Mouse (Mus musculus): Measurements from ENCODE around the gene Prkrip1. TPM values are rescaled to one million over a fixed set of nuclear protein-coding genes. Genes with fewer than 3 reads are reported as not detected.
"Not testable (repeated sequence)": the region's sequence is repeated elsewhere in the genome, so short reads cannot be mapped to it uniquely, and the experiment has no call there.

The Prkrip1 gene
- polyA plus RNA-seq, 1 experiment from 2014 or later: 77.6 TPM

DNA sequence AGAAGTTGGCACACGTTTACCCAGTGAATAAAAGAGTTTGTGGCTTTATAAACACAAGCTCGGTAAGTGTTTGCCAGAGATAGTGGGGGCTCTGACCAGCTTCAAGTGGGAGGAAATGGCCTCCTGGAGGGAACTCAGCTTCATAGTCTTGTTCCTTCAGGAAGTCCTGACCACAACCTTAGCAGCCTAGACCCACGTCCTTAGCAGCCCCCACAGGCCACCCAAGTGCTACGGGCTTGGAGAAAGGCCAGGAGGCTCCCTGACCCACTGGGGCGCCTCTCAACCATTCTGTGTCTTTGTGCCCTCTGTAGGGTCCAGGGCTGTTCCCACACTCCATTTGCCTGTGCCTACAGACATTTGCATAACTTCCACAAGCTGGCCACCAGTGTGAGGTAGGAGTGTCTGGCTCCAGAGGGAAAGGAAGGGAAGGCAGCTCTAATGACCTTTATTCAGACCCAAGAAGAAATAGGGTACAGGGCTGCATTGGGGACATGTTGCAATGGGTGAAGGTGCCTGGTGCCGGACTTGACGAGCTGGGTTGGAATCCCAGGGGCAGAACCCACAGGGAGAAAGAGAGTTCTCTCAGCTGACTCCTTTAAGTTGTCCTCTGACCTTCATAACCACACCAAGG lies 27.6 kb upstream of the Prkrip1 start:
- Histone ChIP-seq H3K4me1 (replicated peaks) (peaks cover 21% of the 10 kb centered on the region), H3K27me3 (ENCODE audit: insufficient read depth, poor library complexity, severe bottlenecking) (peaks cover 6% of the 10 kb centered on the region), H3K9me3 (0 out of 2 replicates have a peak, but pooled peaks cover 2% of the 10 kb centered on the region), H3K4me3 (no peak overlapping the region), H3K36me3 (peaks cover 95% of the 10 kb centered on the region), H3K27ac (no peak overlapping the region)
- WGBS: 83% methylated on average over 7 of the region's 7 CpGs
- DNase-seq (ENCODE audit: low spot score): no peak

DNA sequence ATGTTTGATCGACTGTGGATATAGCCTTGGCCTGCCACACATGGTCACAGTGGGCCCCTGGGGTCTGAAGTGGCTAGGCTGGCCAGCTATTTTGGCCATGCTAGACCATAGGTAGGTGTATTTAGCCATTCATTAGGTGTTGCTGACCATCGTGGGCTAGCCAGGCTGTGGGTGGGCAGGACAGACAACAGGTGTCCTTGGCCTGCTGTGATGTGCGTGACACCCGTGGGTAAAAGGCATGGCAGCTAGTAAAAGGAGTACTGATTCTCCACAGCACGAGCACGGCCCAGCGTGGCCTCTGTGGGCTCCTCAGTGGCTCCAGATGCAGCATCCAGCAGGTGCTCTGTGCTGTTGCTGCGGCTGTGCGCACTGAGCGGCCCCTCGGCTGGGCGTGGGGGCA lies 19.8 kb upstream of the Prkrip1 start:
- no peaks in the 10 kb centered on the region for H3K27me3 ChIP-seq (ENCODE audit: insufficient read depth, poor library complexity, severe bottlenecking)
- H3K27ac ChIP-seq: no peak overlapping the region
- H3K4me1 ChIP-seq (replicated peaks): no peaks in the 10 kb centered on the region
- H3K4me3 ChIP-seq: no peak overlapping the region
- 80% methylated on average over 12 of the region's 12 CpGs for WGBS
- peaks cover 56% of the 10 kb centered on the region for H3K36me3 ChIP-seq
- H3K9me3 ChIP-seq: peaks cover 11% of the 10 kb centered on the region
- DNase-seq (ENCODE audit: low spot score): no peak

DNA sequence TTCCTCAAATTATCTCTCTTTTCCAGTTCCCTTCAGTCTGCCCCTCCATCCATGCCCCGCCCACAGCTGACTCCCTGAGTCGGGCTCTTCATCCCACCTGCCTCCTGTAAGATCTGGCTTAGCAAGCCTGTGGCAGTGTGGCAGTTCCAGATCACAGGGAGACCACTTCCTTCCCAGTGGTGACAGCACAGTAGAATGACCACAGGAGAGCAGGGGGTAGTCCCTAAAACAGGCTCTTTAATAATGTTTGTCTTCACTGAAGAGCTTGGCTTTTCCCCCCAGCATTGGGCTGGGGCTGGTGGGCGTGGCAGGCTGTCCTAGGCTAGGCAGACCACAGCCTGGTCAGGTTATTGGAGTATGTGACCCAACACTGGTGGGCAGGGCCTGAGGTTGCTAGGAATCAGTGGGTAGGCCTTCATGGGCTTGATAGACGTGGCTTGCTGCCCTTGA lies 19.2 kb upstream of the Prkrip1 start:
- WGBS: 73% methylated on average over 4 of the region's 4 CpGs
- Histone ChIP-seq H3K36me3 (peaks cover 50% of the 10 kb centered on the region), H3K9me3 (peaks cover 9% of the 10 kb centered on the region), H3K27me3 (ENCODE audit: insufficient read depth, poor library complexity, severe bottlenecking) (no peaks in the 10 kb centered on the region), H3K4me3 (no peak overlapping the region), H3K4me1 (replicated peaks) (no peaks in the 10 kb centered on the region), H3K27ac (no peak overlapping the region)
- no peak for DNase-seq (ENCODE audit: low spot score)

DNA sequence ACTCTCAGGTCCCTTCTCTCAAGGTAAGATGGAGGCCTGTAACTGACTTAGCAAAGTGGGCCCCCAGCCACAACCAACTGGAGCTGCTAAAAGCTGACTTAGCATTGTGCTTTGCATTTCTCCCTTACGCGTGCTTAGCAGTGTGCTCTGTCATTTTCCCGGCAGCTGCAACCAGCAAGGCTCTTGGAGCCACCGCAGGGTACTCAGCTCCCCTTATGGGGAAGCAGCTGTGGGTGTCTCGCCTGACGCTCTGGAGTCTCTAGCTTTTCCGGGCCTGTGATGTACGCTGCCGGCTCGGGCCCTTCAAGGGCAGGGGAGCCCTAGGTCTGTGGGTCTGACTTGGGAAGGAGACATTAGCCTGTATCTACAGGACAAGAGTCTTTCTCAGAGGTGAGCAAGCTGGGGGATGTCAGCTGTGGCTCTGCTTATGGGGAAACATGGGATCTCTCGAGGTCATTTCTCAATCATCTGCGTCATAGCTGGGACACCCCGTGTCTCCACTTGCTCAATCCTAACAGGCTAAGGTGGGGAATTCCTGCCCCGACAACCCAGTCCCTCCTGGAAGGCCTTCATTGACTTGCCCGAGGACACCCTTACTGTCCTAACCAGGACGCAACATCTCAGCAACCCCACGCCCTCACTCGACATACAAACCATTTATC lies 18.4 kb upstream of the Prkrip1 start:
- Histone ChIP-seq H3K27me3 (ENCODE audit: insufficient read depth, poor library complexity, severe bottlenecking) (no peaks in the 10 kb centered on the region), H3K9me3 (peaks cover 9% of the 10 kb centered on the region), H3K27ac (no peak overlapping the region), H3K4me1 (replicated peaks) (no peaks in the 10 kb centered on the region), H3K36me3 (peaks cover 41% of the 10 kb centered on the region), H3K4me3 (no peak overlapping the region)
- 89% methylated on average over 18 of the region's 18 CpGs for WGBS
- DNase-seq (ENCODE audit: low spot score): no peak

DNA sequence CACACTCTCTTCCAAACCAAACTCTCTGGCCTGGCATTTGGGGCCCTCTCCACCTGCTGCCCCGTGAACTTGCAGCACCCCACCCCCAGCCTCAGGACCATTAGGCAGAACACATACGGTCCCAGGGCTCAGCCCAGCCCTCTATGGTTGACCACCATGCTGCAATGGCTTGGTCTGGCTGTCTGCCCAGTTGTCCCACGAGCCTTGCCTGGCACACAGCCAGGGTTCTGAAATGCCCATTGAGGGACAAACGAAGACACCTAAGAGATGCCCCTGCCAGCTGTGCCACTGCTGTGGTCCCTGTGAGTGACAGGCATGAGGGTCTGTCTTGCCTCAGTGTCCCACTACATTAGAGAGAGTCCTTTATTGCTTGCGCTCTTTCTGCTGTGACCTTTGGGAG lies 17.2 kb upstream of the Prkrip1 start:
- H3K27ac ChIP-seq: no peak overlapping the region
- no peak for DNase-seq (ENCODE audit: low spot score)
- no peak overlapping the region for H3K4me3 ChIP-seq
- H3K36me3 ChIP-seq: peaks cover 30% of the 10 kb centered on the region
- peaks cover 9% of the 10 kb centered on the region for H3K9me3 ChIP-seq
- no peaks in the 10 kb centered on the region for H3K27me3 ChIP-seq (ENCODE audit: insufficient read depth, poor library complexity, severe bottlenecking)
- no peaks in the 10 kb centered on the region for H3K4me1 ChIP-seq (replicated peaks)
- WGBS: 92% methylated on average over 5 of the region's 5 CpGs

DNA sequence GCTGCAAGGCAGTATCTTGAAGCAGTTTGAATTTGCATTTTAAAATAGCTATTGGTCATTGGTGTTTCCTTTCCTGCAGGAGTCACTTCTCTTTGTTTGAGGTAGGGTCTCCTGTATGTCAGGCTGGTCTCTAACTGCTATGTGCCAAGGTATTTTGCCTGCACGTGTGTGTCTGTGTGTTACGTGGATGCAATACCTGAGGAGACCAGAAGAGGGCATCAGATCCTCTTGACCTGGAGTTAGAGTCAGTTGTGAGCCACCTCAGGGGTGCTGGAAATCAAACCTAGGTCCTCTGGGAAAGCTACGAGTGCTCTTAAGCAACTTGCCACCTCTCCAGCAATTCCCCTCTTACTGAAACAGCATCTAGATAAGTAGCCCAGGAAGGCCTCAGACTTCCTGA lies 16.4 kb upstream of the Prkrip1 start:
- DNase-seq (ENCODE audit: low spot score): no peak
- no peaks in the 10 kb centered on the region for H3K4me1 ChIP-seq (replicated peaks)
- 84% methylated on average over 3 of the region's 3 CpGs for WGBS

DNA sequence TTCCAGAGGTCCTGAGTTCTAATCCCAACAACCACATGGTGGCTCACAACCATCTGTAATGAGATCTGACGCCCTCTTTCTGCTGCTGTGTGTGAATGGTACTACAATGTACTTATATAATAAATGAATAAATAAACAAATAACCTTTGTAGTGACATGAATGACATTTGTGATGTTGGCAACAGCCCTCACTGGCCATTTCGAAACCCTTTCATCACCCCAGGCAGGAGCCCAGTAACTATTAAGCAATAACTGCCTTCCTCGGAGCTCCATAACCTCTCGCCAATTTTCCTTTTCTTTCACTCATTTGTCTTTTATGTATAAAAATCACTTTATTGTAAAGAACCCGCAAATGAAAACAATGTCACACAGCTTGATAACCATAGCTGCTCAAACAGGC lies 15.0 kb upstream of the Prkrip1 start:
- no peak overlapping the region for H3K27ac ChIP-seq
- no peaks in the 10 kb centered on the region for H3K27me3 ChIP-seq (ENCODE audit: insufficient read depth, poor library complexity, severe bottlenecking)
- no peak for DNase-seq (ENCODE audit: low spot score)
- H3K9me3 ChIP-seq: peaks cover 9% of the 10 kb centered on the region
- peaks cover 9% of the 10 kb centered on the region for H3K36me3 ChIP-seq
- no peaks in the 10 kb centered on the region for H3K4me1 ChIP-seq (replicated peaks)
- no peak overlapping the region for H3K4me3 ChIP-seq
- WGBS: 88% methylated on average over 5 of the region's 5 CpGs

More for the DNA sequence above, 16.4 kb upstream of the Prkrip1 start:
- peaks cover 9% of the 10 kb centered on the region for H3K9me3 ChIP-seq
- H3K4me3 ChIP-seq: no peak overlapping the region
- H3K36me3 ChIP-seq: peaks cover 22% of the 10 kb centered on the region
- no peak overlapping the region for H3K27ac ChIP-seq
- H3K27me3 ChIP-seq (ENCODE audit: insufficient read depth, poor library complexity, severe bottlenecking): no peaks in the 10 kb centered on the region

DNA sequence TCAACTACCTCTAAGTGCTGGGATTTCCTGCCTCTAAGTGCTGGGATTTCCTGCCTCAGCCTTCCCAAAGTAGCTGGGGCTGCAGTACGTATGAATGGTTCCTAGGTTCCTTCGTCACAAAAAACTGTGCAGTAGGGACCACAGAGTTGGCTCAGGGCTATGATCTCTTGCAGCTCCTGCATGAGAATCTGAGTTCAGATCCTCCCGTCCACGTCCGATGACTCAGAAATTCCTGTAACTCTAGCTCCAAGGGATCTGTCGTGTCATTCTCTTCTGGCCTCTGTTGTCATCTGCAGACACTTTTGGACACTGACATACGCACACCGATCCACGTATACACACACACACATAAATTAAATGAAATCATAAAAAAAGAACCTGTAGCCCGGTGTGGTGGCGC lies 14.0 kb upstream of the Prkrip1 start:
- H3K4me3 ChIP-seq: no peak overlapping the region
- 93% methylated on average over 11 of the region's 11 CpGs for WGBS
- no peaks in the 10 kb centered on the region for H3K27me3 ChIP-seq (ENCODE audit: insufficient read depth, poor library complexity, severe bottlenecking)
- no peaks in the 10 kb centered on the region for H3K36me3 ChIP-seq
- no peaks in the 10 kb centered on the region for H3K4me1 ChIP-seq (replicated peaks)
- peaks cover 9% of the 10 kb centered on the region for H3K9me3 ChIP-seq
- no peak overlapping the region for H3K27ac ChIP-seq
- DNase-seq (ENCODE audit: low spot score): no peak

DNA sequence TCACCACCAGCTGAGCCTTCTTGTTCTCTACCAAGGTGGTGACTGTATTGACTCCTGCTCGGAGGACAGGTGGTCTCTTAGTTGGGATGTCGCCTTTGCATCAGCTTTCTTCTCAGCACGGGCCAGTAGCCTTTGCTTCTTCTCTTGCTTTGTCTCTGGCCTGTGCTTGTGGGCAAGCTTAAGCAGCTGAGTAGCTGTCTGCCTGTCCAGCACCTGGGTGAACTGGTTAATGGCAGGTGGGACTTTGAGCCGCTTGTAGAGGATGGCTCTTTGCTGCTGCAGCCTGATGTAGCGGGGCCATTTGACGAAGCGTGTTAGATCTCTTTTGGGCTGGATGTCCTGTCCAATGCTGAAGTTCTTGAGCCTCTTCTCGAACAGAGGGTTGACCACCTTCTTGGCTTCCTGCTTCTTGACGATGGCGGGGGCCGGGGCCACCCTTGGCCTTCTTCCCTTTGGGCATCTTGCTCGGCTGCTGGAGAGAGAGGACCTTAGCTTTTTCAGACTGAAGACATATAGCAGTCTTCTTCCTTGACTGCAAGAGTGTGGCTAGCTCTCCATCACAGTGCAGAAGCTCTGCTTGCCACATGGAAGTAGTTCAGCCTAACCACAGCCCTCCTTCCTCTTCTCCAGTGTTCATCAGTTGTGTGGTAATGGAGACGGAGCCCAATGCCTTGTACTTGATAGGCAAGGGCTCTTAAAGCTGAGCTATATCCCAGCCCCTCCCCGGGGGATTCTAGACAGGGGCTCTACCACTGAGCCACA lies 12.8 kb upstream of the Prkrip1 start:
- not testable (repeated sequence) for H3K4me1 ChIP-seq (replicated peaks); H3K4me3 ChIP-seq; H3K27me3 ChIP-seq (ENCODE audit: insufficient read depth, poor library complexity, severe bottlenecking); DNase-seq (ENCODE audit: low spot score); H3K27ac ChIP-seq; H3K36me3 ChIP-seq; H3K9me3 ChIP-seq
- WGBS: 91% methylated on average over 14 of the region's 14 CpGs

DNA sequence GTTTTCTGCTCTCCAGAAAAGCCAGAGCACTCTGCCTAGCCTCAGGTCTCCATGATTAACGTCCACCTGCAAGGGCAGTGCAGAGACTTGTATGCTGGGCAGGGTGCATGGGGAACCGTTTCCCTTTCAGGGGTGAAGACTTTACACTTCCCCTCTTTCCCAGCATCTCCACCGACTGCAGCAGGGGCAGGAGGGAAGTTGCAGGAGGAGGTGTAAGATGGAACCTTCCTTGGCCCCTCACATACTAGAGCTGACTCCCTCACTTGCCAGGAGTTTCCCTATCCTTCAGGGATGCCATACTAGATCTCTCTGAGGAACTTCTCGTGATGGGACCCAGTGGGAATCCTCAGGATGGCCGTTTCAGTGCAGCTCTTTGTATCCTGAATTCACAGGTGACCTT lies 11.8 kb upstream of the Prkrip1 start:
- WGBS: 72% methylated on average over 5 of the region's 5 CpGs
- Histone ChIP-seq H3K4me3 (no peak overlapping the region), H3K27me3 (ENCODE audit: insufficient read depth, poor library complexity, severe bottlenecking) (no peaks in the 10 kb centered on the region), H3K27ac (no peak overlapping the region), H3K9me3 (peaks cover 5% of the 10 kb centered on the region), H3K36me3 (no peaks in the 10 kb centered on the region), H3K4me1 (replicated peaks) (no peaks in the 10 kb centered on the region)
- no peak for DNase-seq (ENCODE audit: low spot score)

DNA sequence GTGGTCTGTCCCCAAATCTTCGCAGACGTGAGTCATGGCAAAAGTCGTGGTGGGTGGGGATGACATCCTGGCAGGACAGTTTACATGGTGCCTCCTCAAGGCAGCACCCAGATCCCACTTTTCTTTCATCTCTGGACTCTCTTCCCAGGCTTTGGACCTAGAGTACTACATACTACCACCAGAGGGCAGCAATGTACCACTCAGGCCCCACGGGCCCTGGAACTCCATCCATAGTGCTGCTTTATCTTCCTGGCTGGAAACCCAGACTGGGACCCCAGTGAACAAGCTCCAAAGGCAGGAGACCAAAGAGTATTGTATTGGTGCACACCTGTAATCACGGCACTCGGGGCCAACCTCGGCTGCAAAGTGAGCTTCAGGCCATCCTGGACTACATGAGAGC lies 3.1 kb upstream of the Prkrip1 start:
- H3K4me3 ChIP-seq: no peak overlapping the region
- WGBS: 31% methylated on average over 7 of the region's 7 CpGs
- H3K4me1 ChIP-seq (replicated peaks): peaks cover 21% of the 10 kb centered on the region
- peak; percentile 73 for DNase-seq (ENCODE audit: low spot score)
- peaks cover 9% of the 10 kb centered on the region for H3K36me3 ChIP-seq
- no peaks in the 10 kb centered on the region for H3K9me3 ChIP-seq
- no peak overlapping the region for H3K27ac ChIP-seq
- H3K27me3 ChIP-seq (ENCODE audit: insufficient read depth, poor library complexity, severe bottlenecking): no peaks in the 10 kb centered on the region

DNA sequence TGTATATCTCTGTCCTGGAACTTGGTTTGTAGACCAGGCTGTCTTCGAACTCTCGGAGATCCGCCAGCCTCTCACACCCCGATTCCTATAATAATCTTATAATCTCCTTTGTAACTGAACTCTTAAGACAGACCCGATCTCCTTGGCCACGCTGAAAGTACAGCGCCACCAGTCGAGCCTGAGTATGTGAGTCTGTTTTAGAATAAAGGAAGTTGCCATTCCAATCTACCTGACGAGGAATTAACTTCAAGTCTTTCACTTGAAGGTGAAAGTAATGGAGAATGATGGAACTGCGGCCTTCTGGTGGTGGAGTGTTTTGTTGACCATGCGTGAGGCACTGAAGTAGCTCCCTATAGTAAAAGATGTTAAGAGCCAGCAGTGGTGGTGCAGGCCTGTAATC lies 763 bp upstream of the Prkrip1 start:
- DNase-seq (ENCODE audit: low spot score): peak; percentile 29
- Histone ChIP-seq H3K4me3 (peak overlapping the region; percentile 93), H3K27ac (peak overlapping the region; percentile 93), H3K9me3 (no peaks in the 10 kb centered on the region), H3K27me3 (ENCODE audit: insufficient read depth, poor library complexity, severe bottlenecking) (no peaks in the 10 kb centered on the region), H3K4me1 (replicated peaks) (peaks cover 21% of the 10 kb centered on the region), H3K36me3 (peaks cover 32% of the 10 kb centered on the region)
- WGBS: 42% methylated on average over 11 of the region's 11 CpGs

DNA sequence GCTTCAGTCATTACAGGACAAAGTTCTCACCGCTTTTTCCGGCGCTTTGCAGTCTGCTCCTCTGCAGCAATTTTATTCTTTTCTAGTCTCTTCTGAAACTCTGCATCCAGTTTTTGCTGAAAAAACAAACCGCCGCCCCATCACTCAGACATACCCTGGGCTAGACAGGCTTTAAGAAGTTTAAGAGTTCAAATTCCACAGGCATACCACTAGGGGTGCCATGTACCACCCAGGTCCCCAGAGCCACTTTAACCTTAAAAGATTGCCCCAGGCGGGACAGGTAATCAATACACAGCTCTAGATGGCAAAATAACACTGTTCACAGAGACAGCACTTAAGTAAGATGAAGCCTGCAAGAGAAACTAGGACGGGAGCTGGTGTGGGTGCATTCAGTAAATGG lies 6.9 kb downstream of the Prkrip1 start:
- WGBS: 89% methylated on average over 7 of the region's 7 CpGs
- H3K27ac ChIP-seq: no peak overlapping the region
- H3K4me1 ChIP-seq (replicated peaks): no peaks in the 10 kb centered on the region
- H3K36me3 ChIP-seq: peaks cover 98% of the 10 kb centered on the region
- H3K27me3 ChIP-seq (ENCODE audit: insufficient read depth, poor library complexity, severe bottlenecking): no peaks in the 10 kb centered on the region
- H3K4me3 ChIP-seq: no peak overlapping the region
- no peak for DNase-seq (ENCODE audit: low spot score)
- no peaks in the 10 kb centered on the region for H3K9me3 ChIP-seq
